Mouse (Mus musculus): ENCODE measurements around the gene Colec11.

- TF ChIP-seq POLR2A (IDR thresholded peaks at IDR 0.05; ENCODE audit: low read depth, low read length) (no peak), CTCF (IDR thresholded peaks at IDR 0.05; ENCODE audit: extremely low read depth, insufficient read depth, insufficient read length, insufficient replicate concordance) (no peak)
These were observed 3.9 kb upstream of the Colec11 start for GRCm38 (mm10) chr12:28627092-28627491.

All from spleen, adult 2 months (tissue).